Mouse (Mus musculus) cerebellum, adult 11 months (tissue): ENCODE measurements around the gene Ccdc81.

Source experiments
- DNase-seq: peaks from one replicate; pipeline ENCODE4 v3.0.0; 2022

Ccdc81 gene

DNA sequence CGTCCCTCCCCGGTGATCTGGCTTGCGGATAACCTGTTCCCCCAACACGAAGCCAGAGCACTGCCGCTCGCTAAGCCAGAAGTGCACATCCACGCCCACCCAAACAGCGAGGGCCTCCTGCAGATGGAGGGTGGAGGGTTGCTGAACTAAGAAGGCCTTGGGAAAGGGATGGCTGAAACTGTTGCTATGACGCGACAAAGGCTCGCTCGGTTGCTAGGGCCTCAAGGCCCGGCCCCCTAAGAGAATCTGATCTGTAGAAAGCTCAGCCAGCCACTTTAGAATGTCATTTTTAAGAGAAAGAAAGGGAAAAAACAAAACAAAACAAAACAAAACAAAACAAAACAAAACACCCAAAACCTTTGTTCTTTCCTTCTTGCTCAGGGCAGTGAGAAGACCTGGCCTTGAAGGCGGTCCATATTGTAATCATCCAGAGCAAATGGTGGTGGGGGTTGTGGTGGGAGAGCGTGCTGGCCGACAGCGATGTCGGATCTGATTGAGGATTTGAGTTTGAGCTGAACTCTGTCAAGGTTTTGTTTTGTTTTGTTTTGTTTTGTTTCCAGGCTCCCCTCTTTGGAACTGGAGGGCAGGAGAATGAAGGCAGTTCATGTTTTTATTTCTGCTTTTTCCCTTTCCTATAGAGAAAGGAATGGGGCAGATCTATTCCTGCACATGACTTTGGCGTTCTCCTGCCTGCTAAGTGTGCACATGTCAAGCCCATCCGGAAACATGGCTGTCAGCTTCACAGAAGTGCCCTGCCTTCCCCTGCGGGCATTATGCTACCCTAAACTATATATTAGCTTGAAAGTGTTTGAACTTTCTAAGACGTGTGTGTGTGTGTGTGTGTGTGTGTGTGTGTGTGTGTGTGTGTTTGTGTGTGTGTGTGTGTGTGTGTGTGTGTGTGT, at the start of gene Ccdc81:
Gene Ccdc81 (minus strand): TSS at position 188 of the 902 bp plus-strand sequence.
- DNase-seq: no peak

GRCm38 (mm10) chr7:89949403-89949802, 46.0 kb upstream of the Ccdc81 start:
- no peak for DNase-seq

- DNase-seq: no peak
These were observed 44.6 kb upstream of the Ccdc81 start for GRCm38 (mm10) chr7:89948026-89948425.

DNA sequence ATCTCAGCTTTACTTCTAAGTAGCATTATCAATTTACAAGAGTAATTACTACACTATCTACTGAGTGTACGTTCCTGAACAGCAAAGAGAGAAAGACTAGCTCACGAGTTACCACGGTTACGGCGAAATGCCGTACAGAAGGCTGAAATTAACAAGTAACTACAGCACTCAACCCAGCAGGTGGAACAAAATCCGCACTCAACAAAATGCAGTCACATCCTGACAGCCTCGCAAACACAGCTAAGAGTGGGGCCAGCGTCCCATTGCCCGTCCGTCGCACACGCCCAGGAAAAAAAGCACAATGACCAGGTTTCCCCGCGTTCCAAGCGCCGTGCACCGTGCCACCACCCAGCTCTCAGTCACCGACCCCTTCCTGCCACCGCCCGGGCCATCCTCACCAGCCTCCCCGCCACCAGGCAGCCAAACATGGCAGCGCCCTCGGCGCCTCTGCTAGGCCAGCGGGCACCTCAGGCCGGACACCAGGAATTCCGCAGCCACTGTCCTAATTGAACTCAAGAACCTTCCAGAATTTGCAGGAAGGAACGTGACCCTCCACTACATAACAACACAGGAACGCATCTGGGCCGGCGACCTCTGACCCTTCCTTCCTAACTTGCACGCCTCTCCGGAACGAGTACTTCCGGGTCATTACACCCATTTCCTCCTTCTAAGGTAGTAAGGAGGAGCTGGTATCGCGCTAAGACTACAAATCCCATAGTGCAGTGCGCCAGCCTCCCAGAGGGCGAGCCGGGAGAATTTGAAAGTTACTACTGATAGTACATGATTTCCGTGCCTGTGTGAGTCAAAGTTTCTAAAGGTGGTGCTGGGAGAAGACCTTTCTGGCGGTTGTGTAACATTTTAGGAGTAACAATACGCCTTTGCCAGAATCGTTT, 37.4 kb upstream of the Ccdc81 start, which contains the start of gene Hikeshi:
Gene Hikeshi (minus strand): TSS at position 634 of the 893 bp plus-strand sequence.
- DNase-seq: peak; percentile 87

- no peak for DNase-seq
These were observed 36.3 kb upstream of the Ccdc81 start for GRCm38 (mm10) chr7:89939497-89940353.

DNA sequence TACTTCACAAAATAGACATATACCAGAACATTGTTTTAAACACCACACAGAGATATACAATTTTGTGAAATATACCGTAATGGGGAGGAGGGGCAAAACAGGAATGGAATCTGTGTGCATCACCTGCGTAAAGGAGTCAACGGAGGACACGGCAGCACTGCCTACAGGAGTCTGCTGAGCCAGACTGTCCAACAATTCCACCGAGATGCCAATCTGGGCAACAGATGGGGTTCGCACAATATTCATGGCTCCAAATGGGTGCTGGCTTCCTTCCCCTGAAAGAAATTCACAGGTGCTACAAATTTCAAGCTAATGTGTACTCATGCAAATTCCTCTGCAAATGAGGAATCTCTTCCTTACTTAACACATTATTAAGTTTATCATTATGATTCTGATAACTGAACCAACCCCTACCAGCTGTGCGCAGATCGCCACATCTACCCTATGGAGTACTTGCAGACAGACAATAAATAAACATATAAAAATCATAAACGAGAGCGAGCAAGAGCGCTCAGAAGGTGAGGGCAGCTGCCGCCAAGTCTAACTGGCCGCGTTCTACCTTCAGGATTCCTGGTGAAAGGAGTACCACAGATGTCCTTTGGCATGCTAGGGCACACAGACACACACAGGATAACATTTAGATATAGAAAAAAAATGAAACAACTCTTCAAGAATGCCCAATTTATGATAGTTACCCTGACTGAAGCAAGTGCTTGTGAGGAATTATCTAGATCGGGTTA, 20.2 kb upstream of the Ccdc81 start:
- DNase-seq: peak; percentile 79

DNA sequence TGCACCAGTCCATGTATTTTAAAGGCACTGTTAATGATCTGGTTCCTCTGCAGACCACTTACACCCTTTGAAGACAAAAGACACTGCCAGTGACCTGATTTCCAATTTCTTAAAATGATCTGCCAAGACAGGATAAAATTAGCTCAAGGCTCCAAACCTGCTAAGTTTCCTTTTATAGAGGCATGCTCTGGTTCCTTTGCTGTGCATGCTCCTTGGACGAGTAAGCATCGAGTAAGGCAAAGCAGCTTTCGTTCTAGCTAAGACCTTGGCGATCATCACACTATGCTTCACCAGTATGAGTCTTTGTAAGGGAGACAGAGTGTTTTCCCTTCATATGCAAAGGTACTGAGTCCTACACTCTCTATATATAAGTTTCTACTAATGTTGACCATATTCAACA, 14.3 kb upstream of the Ccdc81 start:
- no peak for DNase-seq

DNA sequence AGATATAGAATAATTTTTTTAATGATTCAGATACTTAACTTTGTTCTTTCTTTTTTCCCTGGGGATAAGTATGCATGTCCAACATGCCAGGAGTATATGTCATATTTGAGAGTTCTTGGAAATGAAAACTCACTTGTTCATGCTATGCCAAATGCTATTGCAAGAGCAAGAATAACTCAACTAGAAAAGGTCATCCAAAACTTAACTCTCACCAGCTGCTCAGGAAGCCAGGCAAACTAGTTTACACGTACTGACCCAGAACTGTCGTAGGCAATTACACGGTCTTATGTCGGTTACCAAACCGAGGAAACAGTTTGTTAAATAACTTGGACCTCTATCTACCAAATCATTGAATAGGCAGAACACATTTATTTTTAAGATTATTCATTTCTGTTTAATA, 13.3 kb upstream of the Ccdc81 start:
- no peak for DNase-seq

DNA sequence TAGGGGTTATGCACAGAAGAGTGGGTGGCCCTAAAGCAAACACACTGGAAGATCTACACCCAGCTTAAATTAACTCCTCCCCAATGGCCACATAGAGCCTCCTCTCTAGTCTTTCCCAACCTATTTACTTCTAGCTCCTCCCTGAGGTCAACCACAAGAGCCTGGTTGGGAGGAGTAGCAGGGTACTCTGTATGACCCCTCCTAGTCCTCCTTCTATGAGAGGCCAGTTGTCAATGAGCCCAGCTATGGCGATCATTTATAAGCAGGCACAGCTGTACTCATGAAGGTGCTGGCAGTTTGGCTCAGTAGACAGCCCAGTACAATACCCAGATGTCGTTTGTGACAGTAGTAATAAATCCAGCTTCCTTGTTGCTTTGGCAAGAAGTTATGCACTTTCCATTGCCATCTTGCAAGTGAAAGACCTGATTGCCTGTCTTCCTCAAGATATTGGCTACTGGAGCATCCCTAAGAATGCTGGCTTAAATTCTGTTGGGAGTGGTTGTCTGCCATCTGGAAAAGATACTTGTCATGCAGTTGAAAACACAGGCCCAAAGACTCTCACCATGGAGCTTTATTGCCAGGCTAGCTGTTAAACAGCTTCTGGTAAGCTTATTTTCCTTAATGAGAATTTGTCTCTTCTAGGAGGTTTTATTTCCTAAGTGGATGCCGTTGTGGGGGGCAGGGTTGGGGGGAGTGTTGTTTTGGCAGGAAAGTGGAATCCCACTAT, 10.2 kb upstream of the Ccdc81 start:
- no peak for DNase-seq

DNA sequence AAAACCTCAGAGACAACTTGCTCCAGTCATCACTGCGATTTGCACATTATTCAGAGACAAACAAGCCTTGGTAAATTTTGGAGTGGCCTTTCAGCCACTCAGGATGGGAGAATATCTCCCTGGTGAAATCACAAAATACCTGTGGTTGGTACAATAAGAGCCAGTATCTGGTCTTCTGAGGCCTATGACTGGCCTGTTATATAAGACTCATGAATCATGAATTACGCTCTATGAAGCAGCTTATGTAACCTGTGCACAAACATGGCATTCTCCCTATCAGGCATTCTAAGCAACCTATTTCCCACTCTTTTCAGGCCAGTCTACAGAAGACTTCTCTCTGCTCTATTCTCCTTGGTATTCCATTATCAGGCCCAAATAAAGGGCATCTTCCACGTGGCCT, 8.9 kb upstream of the Ccdc81 start:
- no peak for DNase-seq

DNA sequence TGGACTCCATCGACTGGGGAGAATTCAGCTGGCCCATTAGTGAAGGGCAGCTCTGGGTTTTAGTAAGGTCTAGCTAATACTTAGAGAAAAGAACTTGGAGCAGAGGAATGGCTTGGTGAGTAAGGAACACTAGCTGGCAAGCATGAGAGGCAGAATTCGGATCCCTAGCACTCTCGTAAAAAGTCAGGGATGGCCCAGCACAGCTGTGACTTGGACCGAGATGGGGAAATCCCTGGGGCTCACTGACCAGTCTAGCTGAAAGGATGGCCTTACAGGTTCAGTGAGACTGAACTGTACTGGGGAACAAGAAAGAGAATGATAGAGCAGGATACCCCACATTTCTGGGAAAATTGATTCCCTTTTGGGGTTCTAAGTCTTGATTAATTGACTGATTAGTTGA, 6.3 kb upstream of the Ccdc81 start:
- no peak for DNase-seq

GRCm38 (mm10) chr7:89908899-89909621, 5.6 kb upstream of the Ccdc81 start:
- no peak for DNase-seq

- DNase-seq: no peak
These were observed 5.0 kb upstream of the Ccdc81 start for GRCm38 (mm10) chr7:89908421-89908820.

GRCm38 (mm10) chr7:89907950-89908349, 4.5 kb upstream of the Ccdc81 start:
- DNase-seq: peak; percentile 44

- no peak for DNase-seq
These were observed 422 bp downstream of the Ccdc81 start for GRCm38 (mm10) chr7:89903007-89903406.

GRCm38 (mm10) chr7:89891856-89892255, 11.6 kb downstream of the Ccdc81 start:
- DNase-seq: no peak

GRCm38 (mm10) chr7:89891412-89891811, 12.0 kb downstream of the Ccdc81 start:
- DNase-seq: no peak

- no peak for DNase-seq
These were observed 18.9 kb downstream of the Ccdc81 start for GRCm38 (mm10) chr7:89884551-89884950.

GRCm38 (mm10) chr7:89879686-89880085, 23.7 kb downstream of the Ccdc81 start:
- DNase-seq: no peak

GRCm38 (mm10) chr7:89867221-89867620, 36.2 kb downstream of the Ccdc81 start:
- DNase-seq: no peak
